Mouse (Mus musculus): ENCODE measurements at regions not wholly inside any gene's neighbourhood (a gene's known extent, or its start where the extent isn't known, plus 50 kb on each side); places are given as distances from the start of the nearest gene placed in this dataset.

DNA sequence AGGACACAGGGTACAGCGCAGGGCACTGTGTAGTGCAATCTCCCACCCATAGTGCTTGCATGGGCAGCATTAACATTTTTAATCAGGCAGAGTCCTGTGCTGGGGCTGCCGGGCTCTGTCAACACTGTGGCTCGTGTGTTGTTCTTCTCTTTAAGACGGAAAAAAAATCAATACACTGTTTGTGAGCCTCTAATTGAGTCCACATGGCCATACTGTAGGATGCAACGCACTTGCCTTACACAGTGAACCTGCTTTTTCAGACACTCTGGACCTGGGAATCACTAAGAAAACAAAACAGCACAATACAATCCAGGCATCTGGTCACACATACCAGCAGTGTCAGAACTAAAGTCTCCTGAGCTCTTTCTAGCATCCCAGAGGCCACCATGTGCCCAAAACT, 168.4 kb downstream of the 3110018I06Rik start:
- DNase-seq (ENCODE audit: low spot score in 2 of 2): no peak

DNA sequence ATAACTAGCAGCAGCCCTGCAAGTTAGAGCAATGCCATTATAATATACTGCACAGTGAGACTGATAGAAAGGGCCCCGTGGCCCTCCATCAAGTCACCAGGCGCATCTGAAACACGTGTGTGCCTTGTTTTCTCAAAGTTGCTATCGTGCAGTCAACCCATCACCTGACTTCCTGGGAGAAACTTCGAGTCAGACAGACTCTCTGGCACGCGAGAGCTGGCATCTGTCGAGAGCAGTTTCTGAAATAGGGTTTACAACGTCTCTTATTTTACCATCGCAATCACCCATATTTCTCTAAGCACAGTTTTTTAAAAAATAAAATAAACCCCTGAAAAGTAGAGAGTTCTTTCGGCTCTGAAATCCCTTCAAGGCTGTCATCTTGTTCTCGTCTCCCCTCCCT, 169.8 kb downstream of the 3110018I06Rik start:
- no peak for DNase-seq (ENCODE audit: low spot score in 2 of 2)

DNA sequence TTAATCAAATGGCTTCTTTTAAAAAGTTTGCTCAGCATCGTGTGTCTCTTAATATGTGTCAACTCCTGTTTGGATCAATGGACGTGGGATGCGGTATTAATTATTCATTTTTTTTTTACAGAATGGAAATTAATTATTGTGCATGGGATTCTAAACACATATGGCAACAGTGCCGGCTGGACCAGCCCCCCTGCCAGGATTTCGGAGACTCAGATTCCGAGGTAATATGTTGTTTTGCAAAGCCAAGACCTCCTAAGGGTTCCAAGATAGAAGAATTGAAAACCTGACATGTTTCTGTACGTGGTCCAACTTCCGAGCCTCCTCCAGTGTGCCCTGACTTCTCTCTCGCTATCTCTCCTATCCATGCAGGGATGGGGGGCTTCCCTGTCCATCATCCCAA, 170.4 kb downstream of the 3110018I06Rik start:
- DNase-seq (ENCODE audit: low spot score in 2 of 2): no peak

DNA sequence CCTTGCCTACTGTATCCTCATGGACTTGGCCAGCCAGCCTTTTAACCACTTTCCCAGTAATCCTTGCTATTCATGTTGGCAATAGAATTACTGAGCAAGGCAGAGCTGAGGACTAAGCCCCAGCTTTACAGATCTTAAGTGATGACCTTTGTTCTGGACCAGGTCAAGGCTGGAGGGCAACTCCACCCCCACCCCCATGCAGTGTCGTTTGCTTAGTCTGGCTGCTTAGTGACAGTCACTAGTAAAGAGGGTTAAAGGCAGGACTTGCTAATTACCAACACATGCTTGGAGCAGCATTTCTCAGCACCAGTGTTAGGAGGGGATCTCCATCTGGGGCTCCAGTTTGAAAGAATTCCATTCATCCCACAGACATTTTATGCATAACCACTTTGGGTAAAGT, 174.2 kb downstream of the 3110018I06Rik start:
- DNase-seq (ENCODE audit: low spot score in 2 of 2): no peak

DNA sequence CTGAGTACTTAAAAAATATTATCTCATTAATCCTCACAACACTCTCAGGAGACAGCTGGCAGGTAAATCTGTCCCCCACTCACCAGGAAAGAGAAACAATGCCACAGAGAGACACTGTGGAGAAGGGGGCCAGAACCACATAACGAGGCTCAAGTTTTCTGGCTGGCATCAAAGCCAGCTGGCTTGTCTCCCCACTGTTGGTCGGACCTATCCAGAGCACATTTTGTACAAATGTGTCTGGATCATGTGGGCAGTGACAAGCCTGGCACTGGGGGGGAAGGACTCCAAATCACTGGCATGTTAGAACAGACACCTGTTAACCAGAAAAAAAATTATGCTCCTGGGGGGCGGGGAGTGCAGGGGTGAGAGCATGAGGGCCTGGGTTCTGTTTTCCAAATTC, 179.4 kb downstream of the 3110018I06Rik start:
- no peak for DNase-seq (ENCODE audit: low spot score in 2 of 2)

DNA sequence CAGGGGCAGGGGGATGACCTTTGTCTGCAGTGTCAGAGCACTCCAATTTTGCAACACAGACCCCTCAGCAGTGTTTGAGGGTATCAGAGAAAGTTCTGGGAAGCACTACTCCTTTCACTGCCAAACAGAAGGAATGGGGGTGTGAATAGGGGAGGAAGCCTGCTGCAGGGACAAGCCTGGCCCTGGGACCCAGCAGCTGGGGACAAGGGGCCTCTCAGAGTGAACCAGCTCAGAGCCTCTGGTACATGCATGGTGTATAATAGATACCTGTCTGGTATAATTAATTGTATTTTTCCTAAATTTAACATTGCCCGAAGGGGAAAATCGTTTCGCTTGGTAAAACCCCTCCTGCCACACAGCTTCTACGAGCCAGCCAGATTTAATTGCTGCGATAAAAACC, 180.6 kb downstream of the 3110018I06Rik start:
- no peak for DNase-seq (ENCODE audit: low spot score in 2 of 2)

DNA sequence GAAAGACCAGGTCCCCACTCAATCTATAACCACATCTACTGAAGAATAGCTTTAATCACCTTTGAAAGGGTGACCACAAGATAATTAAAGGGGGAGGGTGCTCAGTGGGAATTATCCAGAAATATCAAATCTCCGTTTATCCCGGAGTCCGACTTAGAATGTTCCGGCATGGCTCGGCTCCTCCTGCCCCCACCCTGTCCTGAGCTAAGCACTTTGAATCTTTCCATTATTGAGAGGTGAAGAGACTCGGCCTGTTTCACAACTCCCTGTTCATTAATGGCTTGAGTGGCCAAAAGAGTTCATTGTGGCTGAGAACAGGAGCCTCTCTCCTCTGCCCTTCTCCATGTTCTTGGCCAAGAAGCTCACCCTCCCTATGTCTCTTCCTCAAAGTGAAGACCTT, 181.0 kb downstream of the 3110018I06Rik start:
- no peak for DNase-seq (ENCODE audit: low spot score in 2 of 2)

DNA sequence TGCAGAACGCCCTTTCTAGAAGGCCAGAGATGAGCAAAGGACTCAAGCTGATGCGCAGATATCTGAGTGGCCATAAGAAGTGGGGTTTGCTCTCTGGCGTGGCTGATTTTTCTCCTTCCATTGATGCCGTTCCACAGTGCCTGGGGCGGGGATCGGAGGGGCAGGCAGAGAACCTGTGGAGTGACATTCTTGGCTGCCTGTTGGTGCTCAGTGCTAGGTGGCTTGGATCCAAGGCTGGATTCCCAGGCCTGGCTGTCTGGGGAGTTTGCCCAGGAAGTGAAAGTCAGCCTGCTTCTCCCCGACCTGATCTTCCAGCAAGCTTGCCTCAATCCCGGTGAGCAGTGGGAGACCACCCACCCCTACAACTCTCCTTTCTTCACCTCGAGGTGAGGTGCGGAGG, 181.5 kb downstream of the 3110018I06Rik start:
- DNase-seq (ENCODE audit: low spot score in 2 of 2): no peak

DNA sequence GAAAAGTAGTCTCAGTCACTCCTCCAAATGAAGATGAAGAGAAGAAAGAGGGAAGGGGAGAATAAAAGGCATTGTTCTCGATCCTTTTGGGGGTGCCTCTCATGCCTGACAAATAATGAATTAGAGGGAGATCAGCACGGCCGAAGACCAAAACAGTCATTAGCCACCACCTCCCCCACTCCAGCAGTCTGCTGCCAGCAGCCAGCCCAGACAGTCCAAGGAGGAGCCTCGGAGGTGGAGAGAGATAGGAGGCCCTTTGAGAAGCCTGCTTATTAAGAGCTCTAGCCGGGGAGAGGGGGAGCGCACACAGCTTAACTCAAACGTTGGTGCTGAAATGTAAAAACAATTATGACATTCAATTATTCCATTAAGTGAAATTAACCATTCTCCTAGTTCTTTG, 188.6 kb downstream of the 3110018I06Rik start:
- no peak for DNase-seq (ENCODE audit: low spot score in 2 of 2)

DNA sequence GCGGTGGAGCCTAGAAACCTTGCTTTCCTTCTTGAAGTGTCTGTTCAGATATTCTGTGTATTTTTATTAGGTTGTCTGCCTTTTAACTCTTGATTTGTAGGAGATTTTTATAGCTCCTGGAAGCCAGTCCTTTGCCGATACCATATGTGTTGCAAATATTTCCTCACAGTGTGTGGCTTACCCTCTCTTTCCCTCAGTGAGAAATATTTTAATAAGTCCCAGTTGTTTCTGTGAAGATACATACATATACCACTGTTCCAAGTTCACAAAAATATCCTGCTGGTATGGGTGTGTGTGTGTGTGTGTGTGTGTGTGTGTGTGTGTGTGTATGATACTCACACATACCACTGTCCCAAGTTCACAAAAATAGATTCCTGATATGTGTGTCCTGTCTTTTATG, 199.0 kb downstream of the 3110018I06Rik start:
- no peak for DNase-seq (ENCODE audit: low spot score in 2 of 2)

DNA sequence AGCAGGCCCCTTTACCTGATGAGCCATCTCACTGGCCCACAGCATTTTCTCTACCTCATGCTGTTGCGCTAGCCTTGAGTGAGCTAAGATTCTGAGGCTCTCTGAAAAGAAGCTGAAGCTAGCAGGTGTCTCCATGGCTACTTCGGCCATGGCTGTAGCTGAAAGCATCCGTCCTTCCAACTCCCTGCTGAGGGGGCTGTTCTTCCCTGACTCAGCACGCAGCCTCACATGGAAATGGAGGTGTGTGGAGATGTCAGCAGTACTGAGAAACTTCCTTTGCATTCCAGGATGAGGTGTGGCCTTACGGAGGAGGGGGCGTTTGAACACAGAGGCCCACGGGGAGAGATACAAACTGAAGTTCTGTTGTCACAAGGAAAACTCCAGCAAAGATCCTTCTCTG, 201.0 kb downstream of the 3110018I06Rik start:
- DNase-seq (ENCODE audit: low spot score in 2 of 2): no peak

DNA sequence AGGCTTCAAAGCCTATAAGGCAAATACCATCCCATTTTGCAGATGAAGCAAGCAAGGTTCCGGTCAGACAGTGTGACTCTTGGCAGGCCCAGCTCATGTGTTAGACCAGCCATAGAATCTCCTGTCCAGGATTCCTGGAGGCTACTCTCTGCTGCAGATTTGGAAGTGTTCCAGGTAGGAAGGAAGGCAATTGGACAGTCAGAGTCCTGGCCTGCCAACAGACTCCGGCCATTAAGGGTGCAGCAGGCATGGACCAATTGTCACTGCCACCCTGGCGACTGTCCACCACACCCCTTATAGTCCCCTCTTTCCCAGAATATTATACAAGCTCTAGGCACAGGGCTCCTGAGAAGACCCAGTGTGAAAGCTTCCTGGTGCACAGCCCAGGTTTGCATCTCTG, 201.6 kb downstream of the 3110018I06Rik start:
- DNase-seq (ENCODE audit: low spot score in 2 of 2): no peak

DNA sequence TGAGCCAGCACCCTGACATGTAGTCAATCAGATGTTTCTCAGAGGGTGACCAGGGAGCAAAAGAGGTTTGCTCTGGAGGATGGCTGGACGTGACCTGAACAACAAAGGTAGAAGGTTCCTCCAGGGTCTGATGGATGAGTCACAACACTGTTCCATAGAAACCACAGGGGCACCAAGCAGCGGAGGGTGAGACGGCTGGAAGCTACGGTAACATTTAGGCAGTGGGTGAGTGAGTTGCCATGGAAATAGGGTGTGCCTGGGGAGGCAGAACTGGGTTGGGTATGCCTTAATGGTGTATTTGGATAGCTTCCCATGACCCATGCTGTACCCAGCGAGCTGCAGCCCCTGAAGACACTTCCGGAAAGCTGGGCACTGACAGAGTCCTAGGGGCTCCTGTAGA, 205.3 kb downstream of the 3110018I06Rik start:
- no peak for DNase-seq (ENCODE audit: low spot score in 2 of 2)

DNA sequence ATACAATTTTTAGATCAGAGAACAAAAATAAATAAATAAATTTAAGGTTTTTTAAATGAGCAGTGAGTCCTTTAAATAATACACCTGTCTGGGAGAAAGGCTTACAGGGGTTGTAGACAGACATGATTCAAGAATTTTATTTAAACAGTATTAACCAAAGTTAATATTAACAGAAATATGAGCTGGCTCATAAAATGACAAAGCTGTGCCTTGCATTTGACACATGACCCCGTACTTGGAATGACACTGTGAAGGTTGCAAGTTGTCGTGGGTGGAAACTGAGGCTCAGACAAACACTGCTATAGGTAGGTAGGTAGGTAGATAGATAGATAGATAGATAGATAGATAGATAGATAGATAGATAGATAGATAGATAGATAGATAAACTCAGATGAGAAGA, 206.6 kb downstream of the 3110018I06Rik start:
- DNase-seq (ENCODE audit: low spot score in 2 of 2): no peak

DNA sequence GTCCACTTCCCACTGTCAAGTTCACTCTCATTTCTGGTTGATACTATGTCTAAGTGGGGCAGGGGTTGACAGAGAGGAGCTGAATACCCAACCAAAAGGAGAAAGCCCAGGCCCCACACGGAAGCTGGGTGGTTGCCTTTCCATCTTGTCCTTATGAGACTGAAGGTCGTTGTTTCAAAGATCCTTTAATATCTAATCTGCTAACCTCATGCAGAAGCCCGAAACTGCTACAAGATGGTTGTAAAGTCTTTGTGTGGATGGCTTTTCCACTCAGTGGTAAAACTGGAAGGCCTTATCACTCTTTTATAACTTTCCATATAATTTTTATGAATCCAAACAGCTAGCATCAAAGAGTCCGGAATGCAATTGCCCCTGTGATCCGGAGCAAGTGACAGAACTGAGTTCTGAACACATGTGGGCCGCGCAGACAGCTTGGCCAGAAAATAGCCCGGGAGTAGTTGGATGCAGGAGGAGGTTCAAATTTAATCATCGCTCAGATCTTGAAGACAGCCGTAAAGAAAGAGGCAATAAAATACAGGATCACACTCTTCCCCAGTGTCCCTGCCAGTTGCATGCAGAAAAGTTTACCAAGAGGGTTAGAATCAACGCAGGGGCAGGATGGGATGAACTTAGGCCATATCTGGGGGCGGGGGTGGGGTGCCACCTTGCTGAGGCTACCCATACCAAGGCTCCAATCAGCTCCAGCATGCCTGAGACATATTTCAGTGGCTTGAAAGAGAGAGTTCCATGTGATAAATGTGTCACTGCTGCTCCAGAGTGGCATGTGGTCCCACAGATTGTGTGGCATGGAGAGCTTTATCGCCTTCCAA, 207.2 kb downstream of the 3110018I06Rik start:
- DNase-seq (ENCODE audit: low spot score in 2 of 2): no peak

DNA sequence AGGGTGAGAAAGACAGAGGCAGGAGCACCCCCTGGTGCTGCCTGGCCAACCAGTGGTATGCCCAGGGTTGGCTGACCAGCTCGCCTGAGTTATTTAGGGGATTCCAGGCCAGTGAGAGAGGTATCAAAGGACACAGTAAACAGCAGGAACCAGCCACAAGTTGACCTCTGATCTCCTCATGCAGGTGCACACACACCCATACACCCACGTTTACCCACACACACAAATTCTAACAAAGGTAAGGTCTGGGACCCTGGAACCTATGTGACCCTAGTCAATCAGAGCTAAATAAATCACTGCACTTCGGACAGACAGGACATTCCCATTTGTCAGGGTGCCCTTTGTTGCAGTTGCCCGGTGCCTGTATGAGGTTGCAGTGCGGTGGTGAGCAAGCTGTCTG, 211.9 kb downstream of the 3110018I06Rik start:
- DNase-seq (ENCODE audit: low spot score in 2 of 2): no peak

DNA sequence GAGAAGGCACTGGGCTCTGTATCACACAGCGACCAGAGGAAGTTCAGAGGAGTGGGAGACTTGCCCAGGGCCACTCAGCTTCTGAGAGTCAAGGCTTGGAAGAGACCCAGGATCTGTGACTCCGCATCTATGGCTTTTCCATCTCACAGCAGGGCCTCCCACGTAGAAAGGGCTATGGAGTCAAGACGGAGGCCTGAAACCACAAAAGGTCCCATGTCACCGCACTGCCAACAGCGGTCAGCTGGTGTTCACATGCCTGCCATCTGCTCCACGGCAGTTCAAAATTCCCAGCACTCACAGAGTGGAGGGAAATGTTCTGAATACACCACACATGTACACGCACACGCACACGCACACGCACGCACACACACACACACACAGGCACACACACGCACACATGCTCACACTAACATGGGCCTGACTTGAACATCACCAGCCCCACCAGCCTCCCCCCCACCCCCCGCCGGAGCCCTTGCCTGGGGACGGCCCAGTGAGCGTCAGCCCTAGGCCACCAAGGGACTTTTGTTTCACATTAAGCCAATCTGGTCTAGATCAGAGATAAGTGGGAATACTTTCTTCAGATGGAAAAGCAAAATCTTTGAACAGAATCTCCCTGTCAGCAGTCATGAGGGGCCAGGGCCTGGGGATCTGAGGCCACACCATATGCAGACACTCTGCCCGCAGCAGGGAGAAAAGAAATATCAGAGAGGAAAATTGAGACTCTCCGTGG, 212.6 kb downstream of the 3110018I06Rik start:
- no peak for DNase-seq (ENCODE audit: low spot score in 2 of 2)

DNA sequence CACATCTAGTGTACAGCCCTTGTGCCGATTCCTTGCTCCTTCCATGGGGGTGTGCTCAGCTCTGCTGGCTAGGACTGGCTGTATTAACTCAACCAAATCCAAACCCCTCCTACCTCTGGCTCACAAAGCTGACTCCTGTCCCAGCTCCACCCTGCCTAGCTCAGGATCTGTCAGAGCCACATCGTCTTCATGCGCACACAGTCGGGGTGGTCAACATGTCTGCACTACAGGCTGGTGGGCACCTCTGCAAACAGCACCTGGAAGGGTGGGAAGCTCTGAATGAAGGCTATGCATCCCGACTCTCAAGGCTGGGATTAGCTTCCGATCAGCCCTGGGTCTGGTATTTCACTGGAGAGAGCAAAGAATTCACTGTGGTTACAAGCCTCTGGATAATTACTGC, 220.4 kb downstream of the 3110018I06Rik start:
- no peak for DNase-seq (ENCODE audit: low spot score in 2 of 2)

DNA sequence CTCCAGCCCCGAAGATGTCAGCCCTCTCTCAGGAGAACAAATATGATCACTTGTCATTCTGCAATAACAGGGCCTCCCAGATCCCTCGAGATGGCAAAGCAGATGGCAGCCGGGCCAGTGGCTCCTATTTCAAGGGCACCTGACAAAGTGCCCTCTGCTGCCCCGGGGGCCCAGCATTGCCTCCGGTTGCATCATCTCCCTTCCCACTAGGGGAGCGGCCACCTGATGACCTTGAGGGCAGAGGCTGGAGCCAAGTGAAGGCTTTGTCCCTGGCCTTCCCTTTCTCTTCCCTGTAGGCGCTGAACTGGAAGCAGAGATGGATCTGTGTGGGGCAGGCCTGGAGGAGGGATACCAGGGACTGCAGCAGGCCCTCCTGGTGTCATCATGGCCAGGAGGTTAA, 222.6 kb downstream of the 3110018I06Rik start:
- no peak for DNase-seq (ENCODE audit: low spot score in 2 of 2)

DNA sequence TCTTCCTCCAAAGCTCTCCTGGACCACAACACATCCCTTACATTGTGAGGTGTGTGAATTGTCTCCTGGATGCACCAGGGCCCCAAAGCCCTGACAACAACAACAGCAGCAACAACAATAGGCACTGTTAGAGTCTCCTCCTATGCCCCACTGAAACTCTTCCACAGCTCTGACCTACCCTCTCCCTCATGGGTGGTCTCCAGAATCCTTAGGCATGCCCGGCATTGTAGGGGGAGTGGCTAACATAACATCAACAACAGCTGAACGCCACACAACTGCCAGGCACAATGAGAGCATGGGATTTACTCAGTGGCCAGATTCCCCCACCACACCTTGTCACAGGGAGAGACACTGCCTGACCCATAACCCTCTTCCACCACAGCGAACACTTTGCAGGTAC, 223.2 kb downstream of the 3110018I06Rik start:
- no peak for DNase-seq (ENCODE audit: low spot score in 2 of 2)

DNA sequence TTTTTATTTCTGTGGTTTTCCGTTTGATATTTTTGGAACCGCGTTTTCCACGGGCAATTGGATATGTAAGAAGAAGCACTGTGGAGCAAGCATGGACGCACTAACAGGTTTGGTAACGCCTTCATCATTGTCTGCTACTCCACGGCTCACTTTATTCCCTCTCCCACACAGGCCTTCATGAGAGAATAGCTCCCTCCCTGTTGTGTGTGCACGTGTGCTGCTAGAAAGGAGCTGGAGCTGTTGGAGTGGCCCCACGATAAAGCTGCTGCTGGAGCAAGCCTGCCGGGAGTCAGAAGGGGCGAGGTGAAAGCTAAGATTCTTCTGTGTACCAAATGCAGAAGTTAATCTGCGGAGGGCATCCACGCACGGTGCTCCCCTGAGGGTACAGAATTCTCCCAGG, 224.8 kb downstream of the 3110018I06Rik start:
- no peak for DNase-seq (ENCODE audit: low spot score in 2 of 2)

DNA sequence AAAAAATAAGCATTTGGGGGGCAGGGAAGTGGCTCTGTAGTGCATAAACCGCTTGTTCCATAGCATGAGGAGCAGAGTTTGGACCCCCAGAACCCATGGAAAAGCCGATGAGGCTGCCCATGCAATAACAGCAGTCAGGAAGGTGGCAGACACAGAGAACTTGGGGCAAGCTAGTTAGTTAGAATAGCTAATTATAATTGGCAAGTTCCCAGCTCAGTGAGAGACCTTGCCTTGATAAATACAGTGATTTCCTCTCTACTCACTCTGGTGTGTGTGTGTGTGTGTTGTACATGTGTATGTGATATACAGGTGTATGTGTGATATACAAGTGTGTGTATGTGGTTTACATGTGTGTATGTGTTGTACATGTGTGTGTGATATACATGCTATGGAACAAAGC, 226.4 kb downstream of the 3110018I06Rik start:
- DNase-seq (ENCODE audit: low spot score in 2 of 2): no peak

DNA sequence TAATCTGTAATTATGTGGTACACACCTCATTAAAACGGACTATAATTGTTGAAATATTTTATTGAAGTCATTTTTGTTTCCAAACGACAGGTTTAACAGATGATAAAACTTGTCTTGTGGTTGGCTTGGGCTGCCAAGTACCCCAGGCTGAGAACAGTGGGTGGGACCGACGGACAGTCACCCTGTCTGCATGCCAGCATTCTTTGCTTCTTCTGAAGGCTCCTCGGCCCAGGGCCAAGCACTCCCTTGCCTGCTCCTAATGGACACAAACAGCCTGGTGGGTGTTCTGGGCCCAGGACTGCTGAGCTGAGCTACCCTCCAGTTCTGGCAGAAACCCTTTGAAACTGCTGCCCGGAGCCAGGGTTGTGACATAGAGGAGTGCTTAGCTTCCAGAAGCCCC, 227.4 kb downstream of the 3110018I06Rik start:
- peak in 1 of 2 experiments; percentile 32 for DNase-seq (ENCODE audit: low spot score in 2 of 2)

All from gastrocnemius, postnatal 4 days (tissue).